Mouse (Mus musculus): Measurements from ENCODE around the gene Uts2r.

Uts2r gene

DNA sequence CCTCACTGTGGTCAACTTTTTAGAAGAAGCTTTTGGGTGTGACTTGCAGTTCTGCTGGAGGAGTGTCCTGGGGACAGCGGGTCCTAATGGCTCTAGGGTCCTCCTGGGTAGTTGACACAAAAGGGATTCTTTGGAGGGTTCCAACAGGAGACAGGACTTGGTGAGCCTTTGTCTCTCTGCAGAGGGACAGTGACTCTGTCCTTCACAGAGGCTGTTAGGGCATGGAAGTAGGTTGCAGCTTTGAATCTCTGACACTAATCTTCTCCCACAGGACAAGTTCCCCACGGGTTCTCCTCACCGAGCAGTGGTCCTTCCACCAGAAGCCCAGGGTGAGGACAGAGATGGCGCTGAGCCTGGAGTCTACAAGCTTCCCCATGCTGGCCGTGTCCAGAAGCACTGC lies at the start of gene Uts2r:
Uts2r (plus strand) TSS at position 301 of the 400 bp plus-strand sequence.
- no peak for DNase-seq

DNA sequence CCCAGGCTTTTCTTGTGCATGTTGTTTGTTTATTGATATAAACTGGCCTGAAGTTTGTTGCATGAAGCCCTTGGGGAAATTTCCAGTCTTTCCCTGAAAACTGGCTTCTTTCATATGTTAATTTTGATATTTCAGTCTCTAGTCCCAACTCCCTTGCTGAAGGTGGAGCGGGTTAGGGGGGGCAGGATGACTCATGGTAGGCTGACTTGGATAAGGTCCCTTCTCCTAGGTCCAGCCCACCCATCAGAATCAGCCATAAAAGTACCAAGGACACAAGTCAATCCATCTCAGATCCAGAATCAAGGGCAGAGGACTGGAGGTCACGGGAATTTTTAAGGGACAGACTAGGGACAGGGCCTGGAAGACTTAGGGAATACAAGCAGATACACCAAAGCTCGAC lies 49.0 kb upstream of the Uts2r start:
- no peak for DNase-seq

DNA sequence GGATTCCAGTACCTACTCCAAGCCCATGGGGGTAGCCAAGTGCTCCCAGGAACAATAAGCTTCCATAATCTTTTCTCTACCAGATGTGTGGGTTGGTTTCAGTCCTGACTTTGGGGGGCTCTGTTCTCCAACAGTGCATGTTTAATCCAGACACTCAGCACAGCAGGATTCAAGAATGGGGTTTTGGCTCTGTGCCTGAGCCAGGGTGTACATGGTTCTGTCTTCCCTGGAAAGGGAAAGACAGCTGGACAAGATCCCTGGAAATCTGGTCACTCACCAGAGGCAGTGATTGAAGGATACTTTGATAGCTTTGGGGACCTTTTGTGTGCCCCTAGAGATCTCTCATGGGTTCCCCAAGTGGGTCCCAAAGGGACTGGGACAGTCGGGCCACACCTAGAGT lies 48.5 kb upstream of the Uts2r start:
- DNase-seq, result peak in 1 of 2 experiments; percentile 19

DNA sequence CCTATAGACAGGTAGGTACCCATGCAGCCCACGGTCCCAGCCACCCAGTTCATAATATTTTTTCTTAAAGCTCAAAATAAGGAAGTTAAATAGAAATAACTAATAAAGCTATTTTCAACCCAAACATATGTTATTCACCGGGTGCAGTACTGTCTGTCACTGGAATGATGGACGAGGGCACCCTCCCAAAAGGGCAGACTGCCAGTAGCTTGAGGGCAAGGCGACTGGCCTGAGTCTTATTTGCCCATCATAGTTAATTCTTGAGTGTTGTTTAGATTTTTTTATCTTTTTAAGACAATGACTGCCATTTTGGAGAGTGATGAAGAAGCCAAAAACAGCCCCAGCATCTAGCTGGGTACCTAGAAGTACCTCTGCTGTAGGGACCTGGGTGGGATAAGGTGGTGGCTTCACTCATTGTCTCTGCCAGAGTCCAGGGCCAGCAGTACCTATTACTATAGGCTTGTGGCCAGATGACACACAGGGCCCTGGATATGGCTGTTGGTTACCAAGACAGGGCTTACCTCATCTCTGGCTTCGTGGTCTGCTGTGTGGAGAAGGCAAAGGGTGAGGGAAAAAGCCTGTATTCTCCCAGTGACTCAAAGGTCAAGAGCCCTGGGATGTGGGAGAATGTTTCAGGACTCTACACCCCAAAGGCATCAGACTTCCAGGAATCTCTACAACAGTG lies 47.8 kb upstream of the Uts2r start:
- DNase-seq, result peak; percentile 91 to 94

DNA sequence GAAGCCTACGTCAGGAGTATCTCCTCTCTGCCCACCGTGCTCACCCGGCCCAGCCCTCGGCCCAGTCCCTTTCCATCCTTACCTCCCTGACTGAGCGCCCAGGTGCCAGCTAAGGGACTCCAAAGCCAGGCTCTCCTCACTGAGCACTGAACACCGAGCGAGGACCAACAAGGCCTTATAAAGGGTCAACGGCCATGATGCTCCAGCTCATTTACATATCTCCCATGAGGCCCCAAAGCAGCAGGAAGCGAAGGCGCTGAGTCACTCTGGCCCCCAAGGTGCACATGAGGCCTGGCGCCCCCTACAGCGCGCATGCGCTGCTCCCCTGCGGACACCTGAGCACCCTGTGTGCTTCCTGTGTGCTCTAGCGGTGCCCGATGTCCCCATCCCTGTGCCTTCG lies 42.0 kb upstream of the Uts2r start:
- DNase-seq, result no peak

DNA sequence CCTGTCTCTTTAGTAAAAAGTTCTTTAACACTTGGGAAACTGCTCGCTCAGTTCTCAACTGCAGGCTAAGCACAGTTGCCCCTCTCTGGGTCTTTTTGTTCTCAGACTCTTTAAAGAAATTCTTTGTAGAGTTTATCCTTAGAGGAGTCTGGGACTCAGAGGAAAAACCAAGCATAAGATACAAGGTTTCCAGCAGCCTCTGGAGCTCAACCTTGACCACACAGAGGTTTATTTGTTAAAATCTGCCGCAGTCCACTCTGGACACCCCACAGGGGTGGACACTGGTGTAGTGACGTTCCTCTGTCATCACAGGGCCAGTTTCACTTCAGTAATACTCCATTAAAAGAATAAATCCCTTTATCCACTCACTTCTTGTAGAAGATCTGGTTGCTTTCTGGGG lies 41.5 kb upstream of the Uts2r start, which contains the start of gene Tex19.2:
Tex19.2 (minus strand) TSS at position 101 of the 400 bp plus-strand sequence.
- DNase-seq, result no peak

DNA sequence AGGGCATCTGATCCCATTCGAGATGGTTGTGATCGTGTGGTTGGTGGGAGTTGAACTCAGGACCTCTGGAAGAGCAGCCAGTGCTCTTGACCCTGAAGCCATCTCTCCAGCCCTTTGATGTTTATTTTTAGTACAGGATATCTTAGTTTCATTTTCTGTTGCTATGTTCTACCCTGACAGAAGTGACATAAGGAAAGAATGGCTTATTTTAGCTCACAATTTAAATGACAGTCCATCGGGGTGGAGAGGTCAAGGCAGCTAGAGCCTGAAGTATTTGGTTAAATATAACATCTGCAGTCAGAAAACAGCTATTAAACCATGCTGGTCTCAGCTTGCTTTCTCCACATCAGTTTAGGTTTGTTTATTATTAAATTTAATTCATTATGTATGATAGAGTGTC lies 38.9 kb upstream of the Uts2r start:
- no peak for DNase-seq

DNA sequence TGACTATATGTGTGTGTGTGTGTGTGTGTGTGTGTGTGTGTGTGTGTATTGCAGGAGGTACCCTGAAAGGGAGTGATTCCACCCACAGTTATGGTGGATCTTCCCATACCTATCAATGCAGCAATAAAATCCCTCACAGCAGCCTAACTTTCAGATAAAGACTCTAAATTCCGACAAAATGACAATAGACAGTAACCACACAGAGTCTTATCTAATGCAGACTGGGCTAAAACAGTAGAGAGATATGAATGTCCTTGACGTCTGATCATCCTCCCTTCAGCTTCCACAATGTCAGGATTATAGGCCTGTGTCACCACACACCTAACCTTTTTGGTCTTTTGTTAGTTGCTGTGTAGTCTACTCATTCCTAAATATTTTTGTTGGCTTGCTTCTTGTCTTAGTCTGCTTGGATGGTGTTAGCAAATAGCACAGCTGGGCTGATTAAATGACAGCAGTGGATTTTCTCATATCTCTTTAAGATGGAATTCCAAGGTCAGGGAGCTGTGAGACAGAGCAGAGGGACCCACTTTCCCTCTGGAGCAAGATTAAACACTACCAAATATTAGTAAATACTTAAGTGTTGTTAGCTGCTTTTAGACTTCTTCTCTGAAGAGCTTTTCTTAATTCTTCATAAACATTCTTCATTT lies 37.9 kb upstream of the Uts2r start:
- DNase-seq, result no peak

DNA sequence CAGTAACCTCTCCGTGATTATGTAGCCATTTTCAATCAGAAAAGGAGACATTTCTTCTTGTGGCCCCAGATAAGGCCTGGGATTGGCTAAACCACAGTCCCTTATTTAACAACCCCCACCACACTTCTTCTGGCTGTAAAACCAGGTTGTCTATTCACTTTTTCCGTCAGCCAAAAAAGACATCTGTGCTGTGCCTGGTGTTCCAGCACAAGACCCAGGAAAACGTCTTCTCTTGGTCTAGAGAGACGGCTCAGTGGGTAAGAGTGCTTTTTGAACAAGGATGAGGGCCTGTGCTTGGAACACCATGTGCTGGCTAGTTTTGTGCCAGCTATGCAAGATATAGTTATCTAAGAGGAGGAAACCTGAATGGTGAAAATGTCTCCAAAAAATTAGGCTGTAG lies 36.6 kb upstream of the Uts2r start:
- no peak for DNase-seq

DNA sequence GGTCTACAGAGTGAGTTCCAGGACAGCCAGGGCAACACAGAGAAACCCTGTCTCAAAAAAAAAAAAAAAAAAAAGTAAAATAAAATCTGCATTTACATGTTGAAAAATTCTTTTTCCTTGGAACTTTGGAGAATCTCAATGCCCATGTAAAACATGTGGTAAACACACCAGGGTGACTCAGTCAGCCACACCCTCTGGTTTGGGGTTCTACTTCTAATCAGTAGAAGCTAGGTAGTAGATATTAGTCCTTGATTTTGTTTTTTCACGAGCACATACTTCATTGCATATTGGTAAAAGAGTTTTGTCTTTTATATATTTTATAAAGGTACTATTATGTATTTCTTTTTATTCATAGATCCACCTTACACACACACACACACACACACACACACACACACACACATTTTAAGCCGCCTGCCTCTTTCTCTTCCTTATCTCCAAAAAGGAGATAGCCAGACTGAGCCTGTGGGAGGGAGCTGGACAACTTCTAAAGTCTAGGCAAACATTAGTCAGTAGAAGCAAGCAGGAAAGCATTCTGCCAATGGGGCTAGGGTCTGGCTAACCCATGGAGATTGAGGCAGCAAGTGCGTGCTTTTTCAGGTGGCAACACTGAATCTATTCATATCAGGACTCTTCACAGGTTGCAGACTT lies 34.4 kb upstream of the Uts2r start:
- no peak for DNase-seq

DNA sequence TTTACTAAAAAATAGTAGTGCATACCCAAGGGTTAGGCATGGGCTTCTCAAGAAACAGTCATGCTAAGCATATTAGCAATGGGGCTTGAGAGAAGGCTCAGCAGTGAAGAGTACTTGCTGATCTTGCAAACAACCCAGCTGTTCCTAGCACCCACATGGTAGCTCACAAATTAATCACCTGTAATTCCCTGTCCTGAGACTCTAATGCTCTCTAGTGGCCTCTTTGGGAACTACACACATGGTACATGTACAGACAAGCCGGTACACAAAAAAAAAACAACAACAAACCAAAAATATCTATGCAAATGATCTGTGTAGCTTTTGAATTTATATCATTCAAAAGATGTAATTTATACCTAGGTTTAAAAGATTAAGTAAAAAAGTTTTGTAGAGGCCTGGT lies 33.7 kb upstream of the Uts2r start:
- DNase-seq, result peak in 1 of 2 experiments; percentile 46

DNA sequence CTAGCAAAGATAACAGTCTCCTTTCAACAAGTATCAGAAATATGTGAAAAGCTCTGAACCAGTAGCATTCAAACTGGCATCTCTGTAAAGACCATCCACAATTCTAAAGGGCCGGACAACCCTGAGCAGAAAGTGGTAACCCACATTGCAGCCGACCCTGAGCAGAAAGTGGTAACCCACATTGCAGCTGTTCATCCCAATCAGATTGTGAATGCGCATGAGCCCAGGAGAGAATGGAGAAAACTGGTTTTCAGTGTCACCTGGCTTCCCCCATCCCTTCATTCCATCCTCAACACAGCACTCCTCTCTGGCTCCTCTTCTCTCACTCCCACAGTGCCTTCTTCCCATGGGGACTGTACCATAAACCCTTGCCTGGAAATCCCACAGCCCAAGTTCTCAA lies 32.6 kb upstream of the Uts2r start:
- no peak for DNase-seq

DNA sequence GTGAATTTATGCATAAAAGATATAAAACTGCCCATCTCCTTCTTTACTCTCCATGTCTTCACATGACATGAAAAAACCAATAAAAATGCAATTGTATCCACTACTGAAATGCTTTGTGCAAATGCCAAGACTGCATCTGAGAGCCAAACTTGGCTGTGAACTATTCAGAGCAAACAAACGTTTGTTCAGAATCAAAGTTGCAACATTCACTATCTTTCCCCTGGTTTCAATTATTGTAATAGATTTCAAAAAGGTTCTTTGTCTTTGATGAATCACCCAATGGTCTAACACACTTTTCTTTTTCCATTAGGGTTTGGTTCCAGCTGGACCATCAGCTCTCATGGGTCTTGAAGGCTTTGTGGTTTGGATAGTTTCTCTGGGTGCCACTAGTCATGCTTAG lies 30.5 kb upstream of the Uts2r start:
- DNase-seq, result no peak

DNA sequence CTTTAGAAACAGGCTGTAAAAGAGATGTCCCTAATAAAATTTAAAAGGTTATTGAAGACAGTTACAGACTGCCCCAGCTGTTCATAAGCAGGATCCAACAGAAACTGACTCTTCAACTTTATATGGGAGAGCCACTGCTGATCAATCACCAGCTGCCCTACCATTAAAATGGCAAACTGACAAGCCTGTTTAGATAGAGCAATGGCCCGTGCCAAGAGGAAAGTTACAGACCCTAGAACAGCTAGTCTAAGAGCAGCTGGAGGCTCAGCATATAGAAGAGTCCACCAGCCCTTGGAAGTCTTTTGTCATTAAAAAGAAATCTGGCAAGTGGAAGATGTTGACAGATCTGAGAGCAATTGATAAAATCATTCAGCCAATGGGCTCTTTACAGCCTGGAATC lies 25.5 kb upstream of the Uts2r start:
- DNase-seq, result no peak

DNA sequence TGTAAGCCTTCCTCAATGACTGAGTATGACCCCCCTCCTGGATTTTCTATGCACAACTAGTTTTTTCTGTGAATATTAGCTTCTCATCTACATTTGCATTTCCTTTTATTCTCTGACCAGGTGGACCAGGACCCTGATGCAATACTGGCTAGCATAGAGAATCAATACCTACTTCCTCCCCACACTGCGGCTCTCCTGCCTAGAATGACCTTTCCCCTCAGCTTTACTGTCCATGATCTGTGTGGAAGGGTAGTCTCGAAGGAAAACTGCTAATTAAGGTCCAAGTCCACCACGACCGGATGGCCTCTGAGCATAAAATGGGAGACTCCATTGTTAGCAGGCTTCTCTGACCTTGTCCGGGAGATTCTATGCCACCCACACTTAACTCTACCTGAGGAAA lies 22.4 kb upstream of the Uts2r start:
- no peak for DNase-seq

DNA sequence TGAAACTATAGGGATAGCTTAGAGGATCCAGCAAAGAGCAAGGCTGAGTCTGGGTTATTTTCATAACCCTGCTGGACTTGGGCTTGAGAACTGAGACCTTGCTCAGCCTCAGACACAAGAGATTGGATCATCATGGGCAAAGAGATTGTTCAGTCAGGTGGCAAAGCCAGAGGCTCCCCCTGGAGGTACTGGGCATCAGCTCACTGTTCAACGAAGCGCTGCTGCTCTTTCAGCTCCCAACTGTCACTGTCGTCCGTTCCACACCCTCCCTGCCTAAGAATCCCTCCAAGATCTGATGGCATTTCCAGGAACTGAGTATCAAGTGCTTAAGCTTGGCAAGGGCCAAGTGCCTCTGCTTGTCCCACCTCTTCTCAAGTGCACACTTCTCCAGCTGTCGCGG lies 21.3 kb upstream of the Uts2r start:
- peak; percentile 49 to 59 for DNase-seq

DNA sequence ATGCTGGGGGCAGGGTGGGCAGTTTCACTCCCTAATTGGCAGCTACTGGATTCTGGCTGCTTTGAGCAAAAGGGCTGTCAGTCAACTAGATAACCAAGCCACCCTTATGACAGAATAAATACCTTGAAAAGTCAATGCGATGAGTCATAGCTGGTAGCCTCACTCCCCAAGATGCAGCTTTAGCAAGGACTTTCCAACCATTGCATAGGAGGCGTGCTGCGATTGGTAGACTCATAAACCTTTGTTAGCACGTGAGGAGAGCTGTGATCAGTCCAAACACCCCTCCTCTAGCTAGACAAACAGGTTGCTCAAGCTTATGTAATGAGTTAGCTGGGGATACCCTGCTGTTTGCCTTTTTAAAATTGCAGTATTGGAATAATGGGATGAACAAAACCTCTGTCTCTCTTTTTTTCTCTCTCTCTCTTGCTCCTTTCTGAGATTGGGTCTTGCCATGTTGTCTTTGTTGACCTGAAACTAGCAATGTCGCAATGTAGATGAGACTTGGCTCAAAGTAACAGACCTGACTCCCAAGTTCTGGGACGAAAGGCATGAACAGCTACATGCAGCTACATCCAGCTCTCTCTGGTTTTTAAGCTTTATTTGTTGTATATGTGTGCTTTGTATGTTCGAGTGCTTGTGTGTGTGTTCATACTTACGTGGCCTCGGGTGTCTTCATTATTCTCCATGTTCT lies 16.6 kb upstream of the Uts2r start:
- DNase-seq, result no peak

DNA sequence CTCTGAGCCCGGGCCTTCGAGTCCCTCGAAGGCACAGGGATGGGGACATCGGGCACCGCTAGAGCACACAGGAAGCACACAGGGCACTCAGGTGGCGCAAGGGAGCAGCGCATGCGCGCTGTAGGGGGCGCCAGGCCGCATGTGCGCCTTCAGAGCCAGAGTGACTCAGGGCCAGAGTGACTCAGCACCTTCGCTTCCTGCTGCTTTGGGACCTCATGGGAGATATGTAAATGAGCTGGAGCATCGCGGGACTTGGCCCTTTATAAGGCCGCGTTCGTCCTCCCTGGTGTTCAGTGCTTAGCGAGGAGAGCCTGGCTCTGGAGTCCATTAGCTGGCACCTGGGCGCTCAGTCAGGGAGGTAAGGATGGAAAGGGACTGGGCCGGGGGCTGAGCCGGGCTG lies 14.2 kb upstream of the Uts2r start, which contains the start of gene Tex19.1:
Tex19.1 (plus strand) TSS at position 279 of the 400 bp plus-strand sequence.
- no peak for DNase-seq

DNA sequence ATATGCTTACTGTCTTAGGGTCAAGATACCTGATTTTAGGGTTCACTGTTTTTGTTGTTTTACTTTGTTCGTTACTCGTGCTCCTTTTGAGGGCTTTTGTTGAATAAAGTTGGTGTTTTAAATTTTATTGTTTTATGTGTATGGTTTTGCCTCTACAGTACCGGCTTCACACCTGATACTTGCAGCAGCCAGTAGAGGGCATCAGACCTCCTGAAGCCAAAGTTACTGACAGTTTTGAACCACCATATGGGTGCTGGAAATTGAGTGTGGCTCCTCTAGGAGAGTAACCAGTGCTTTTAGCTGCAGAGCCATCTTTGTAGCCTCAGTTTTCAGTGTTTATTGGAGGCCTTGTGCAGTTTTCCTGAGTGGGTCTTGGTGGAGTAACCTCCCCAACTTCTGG lies 11.9 kb upstream of the Uts2r start:
- DNase-seq, result no peak

DNA sequence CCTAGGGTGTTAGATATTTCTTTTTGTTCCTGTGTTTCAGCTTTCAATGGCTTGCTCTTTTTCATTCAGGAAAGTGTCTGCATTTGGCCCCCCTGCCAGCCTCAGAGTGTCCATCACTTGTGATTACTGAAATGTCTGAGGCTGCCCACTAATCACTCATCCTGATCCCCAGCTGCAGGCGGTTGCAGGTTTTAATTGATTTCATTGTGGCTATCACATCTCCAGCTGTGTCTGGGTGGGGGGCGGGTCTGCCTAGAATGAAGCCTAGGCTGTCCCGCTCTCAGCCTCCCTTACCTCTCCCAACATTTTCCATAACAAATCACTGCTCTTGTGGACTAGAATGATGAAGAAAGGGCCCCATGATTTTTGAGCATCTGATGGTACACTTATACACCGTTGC lies 5.9 kb upstream of the Uts2r start:
- no peak for DNase-seq

DNA sequence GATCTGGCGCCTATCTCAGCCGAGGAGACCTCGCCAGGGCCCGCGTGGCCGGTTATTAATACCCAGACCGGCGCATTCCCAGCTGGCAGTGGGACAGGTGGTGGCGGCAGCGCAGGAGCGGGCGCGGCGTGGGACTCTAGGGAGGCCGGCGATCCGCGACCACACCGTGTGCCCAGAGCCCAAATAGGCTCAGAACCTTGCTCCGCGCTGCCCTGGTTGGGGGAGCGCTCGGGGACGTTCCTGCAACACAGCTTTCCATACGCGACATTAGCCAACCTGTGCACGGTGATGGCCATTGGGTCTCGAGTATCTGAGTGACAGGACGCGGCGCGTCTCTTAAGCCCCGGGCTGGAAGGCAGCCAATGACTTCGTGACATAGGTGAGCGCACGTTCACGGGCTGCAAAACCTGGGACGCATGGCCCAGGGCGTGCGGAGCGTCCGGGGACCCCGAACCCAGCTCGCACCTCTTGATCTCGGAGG lies 3.6 kb upstream of the Uts2r start:
- DNase-seq, result peak; percentile 82 to 85

DNA sequence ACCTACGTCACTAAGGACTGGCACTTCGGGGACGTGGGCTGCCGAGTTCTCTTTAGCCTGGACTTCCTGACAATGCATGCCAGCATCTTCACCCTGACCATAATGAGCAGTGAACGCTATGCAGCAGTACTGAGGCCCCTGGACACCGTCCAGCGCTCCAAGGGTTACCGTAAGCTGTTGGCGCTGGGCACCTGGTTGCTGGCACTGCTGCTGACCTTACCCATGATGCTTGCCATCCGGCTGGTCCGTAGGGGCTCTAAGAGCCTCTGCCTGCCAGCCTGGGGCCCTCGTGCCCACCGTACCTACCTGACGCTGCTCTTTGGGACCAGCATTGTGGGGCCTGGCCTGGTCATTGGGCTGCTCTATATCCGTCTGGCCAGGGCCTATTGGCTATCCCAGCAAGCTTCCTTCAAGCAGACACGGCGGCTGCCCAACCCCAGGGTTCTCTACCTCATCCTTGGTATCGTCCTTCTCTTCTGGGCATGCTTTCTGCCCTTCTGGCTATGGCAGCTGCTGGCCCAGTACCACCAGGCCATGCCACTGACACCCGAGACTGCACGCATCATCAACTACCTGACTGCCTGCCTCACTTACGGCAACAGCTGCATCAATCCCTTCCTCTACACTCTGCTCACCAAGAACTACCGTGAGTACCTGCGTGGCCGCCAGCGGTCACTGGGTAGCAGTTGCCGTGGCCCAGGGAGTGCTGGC lies 720 bp downstream of the Uts2r start:
- peak; percentile 56 to 74 for DNase-seq

DNA sequence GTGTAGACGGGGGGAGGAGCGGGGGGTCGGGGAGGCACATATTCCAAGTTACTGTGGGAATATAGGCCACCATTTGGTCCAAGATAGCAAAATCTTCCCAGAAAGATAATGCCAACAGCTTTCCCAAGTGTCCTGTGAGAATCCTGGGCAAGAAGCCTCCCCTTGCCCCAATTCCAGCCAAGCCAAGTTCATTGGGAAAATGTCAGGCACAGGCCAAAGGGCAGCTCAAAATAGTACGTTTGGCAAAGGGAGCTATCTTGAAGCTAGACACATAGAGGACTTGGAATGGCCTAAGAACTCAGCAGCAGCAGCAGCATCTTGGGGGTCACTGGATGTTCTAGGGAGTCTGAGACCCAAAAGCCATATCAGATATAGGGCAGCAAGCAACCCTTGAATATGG lies 3.7 kb downstream of the Uts2r start:
- no peak for DNase-seq
